Mouse (Mus musculus) activated CD4-positive, CD25-positive, alpha-beta regulatory T cell (primary cell): Measurements from ENCODE around the gene Plekha3. TPM values are rescaled to one million over a fixed set of nuclear protein-coding genes. Genes with fewer than 3 reads are reported as not detected.

Source experiments
- polyA plus RNA-seq, 2 experiments: library from polyadenylated mRNA; unstranded; fragments of 100-300 nt; shearing (Covaris generic); gene quantifications; one replicate each; pipeline ENCODE4 v1.2.1; 2017

The Plekha3 gene
- 10 to 100 TPM; 38.5 to 40.5 TPM for polyA plus RNA-seq

DNA sequence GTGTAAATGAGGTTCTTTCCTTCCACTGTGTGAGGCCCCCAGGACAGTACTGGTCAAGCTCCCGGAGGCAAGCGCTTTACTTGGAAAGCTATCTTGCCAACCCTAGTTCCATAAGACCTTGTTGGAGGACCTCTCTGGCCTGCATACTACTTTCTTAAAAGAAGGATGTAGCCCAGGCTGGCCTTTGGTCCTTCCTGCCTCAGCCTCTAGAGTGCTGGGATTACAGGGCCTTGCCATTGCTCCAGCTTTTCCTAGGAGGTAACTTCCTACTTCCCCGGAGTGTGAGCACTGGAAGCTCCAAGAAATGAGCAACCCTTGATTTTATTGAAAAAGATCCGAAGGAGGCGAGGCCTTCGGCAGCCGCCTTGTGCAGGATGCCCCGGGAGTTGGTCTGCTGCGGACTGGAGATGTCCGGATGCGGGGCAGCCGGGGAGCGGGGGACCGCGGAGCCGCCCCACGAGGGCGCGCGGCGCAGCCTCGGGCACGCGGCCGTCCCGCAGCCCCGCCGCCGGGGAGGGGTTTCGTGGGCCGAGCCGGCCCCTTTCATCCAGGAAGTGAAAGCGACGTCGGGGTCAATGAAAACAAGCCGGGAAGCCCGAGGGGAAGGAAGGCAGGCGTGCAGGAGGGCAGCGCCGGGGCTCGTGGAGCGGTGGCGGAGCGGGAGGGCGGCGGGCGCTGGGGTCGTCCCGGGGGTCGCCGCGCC is at the start of gene Plekha3:
Gene Plekha3 (plus strand): TSS at position 557 of the 703 bp plus-strand sequence.

DNA sequence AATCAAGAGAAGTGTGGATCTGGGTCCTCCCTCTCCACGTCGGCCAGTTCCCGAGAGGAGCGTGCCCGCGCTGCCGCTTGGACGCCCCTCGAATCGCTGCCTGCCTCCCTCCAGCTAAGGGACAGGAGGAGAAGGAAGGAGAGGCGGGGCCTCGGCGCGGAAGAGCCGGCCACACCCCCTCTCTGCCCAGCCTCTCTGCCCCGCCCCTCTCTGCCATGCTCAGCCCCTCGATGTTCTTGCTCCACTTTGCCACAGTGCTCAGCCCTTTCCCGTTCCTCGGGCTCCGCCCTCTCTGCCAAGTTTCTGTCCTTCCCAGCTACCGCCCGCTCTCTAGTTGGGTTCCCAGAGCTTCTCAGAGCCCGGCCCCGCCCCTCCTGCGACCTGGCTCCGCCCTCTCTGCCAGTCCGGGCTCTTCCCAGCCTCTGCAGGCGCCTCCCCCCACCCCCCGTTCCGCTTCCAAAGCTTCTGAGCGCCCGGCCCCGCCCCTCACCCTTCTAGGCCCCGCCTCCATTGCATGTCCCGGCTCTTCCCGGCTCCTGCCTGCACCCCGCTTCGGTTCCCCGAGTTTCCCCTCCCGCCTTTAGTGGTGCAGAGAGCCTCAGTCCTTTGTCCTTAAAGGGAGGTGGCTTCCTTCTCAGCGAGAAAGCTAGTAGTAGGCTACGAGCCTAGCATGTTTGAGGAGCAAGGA is 27.1 kb upstream of the Plekha3 start, which contains the start of the genes Prkra and Pjvk:
Gene Prkra (minus strand): TSS at position 133 of the 688 bp plus-strand sequence.
Gene Pjvk (plus strand): TSS at position 594 of the 688 bp plus-strand sequence.

DNA sequence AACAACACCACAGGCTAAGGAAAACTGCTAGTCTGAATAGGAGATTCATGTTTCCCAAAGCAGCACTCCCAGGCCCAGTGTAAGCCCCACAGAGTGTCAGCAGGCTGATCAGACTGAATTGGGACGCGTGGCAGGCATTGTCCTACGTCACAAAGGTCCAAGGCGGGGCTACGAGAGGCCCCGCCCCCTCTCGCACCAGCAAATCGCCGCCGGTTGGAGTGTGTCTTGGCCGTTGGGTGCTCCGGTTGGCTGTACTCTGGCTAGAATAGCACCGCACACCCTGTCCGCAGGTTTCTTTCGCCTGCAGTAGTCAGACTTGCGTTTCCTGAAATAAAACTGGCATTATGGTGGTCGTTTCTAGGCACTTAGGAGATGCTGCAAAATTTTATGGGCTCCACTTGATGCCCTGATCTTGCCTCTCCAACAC is 2.1 kb upstream of the Plekha3 start, which contains the start of gene Fkbp7:
Gene Fkbp7 (minus strand): TSS at position 151 of the 427 bp plus-strand sequence.

Other genes with a start within 250 kb of the Plekha3 start
- gene Prkra, start 27.3 kb upstream of the Plekha3 start, polyA plus RNA-seq: 1 to 10 TPM; 6.1 to 8.0 TPM
- not detected for gene Pjvk, start 26.8 kb upstream of the Plekha3 start, polyA plus RNA-seq
- gene Fkbp7, start 2.2 kb upstream of the Plekha3 start, polyA plus RNA-seq: 1 to 10 TPM; 1.6 to 2.2 TPM